Mouse (Mus musculus): Measurements from ENCODE around the gene Nedd9. TPM values are rescaled to one million over a fixed set of nuclear protein-coding genes. Genes with fewer than 3 reads are reported as not detected.

Nedd9 gene
- polyA plus RNA-seq, 1 experiment from 2014 or later, result 65.3 TPM

GRCm38 (mm10) chr13:41514918-41515317 lies 27.8 kb upstream of the Nedd9 start:
- Histone ChIP-seq H3K36me3 (ENCODE audit: control insufficient read depth, insufficient read depth, low read length) (no peaks in the 10 kb centered on the region), H3K4me1 (ENCODE audit: control insufficient read depth, insufficient read depth, low read length) (0 out of 2 replicates have a peak, but pooled peaks cover 7% of the 10 kb centered on the region), H3K27ac (ENCODE audit: low read depth, low read length) (no peak overlapping the region), H3K4me2 (ENCODE audit: low read depth) (no peak overlapping the region), H3K27me3 (ENCODE audit: control insufficient read depth, insufficient read depth, low read length) (no peaks in the 10 kb centered on the region), H3K9ac (ENCODE audit: low read length) (no peak overlapping the region), H3K9me3 (ENCODE audit: control insufficient read depth, low read length) (no peaks in the 10 kb centered on the region), H3K4me3 (ENCODE audit: low read depth, low read length) (no peak overlapping the region)
- WGBS, result 57% methylated on average over 8 of the region's 8 CpGs
- ATAC-seq (ENCODE audit: insufficient read depth, low FRiP score, low TSS enrichment) (no peak), DNase-seq (ENCODE audit: low spot score) (peak; percentile 16)

- Histone ChIP-seq H3K4me2 (ENCODE audit: low read depth) (no peak overlapping the region), H3K4me1 (ENCODE audit: control insufficient read depth, insufficient read depth, low read length) (0 out of 2 replicates have a peak, but pooled peaks cover 7% of the 10 kb centered on the region), H3K36me3 (ENCODE audit: control insufficient read depth, insufficient read depth, low read length) (no peaks in the 10 kb centered on the region), H3K4me3 (ENCODE audit: low read depth, low read length) (no peak overlapping the region), H3K9ac (ENCODE audit: low read length) (no peak overlapping the region), H3K9me3 (ENCODE audit: control insufficient read depth, low read length) (no peaks in the 10 kb centered on the region), H3K27me3 (ENCODE audit: control insufficient read depth, insufficient read depth, low read length) (no peaks in the 10 kb centered on the region), H3K27ac (ENCODE audit: low read depth, low read length) (no peak overlapping the region)
- no peak for ATAC-seq (ENCODE audit: insufficient read depth, low FRiP score, low TSS enrichment)
- DNase-seq (ENCODE audit: low spot score), result no peak
- WGBS, result 85% methylated on average over 3 of the region's 3 CpGs
Measured at GRCm38 (mm10) chr13:41513456-41513855, 26.3 kb upstream of the Nedd9 start.

GRCm38 (mm10) chr13:41512243-41512642 lies 25.1 kb upstream of the Nedd9 start:
- ATAC-seq (ENCODE audit: insufficient read depth, low FRiP score, low TSS enrichment) (no peak), DNase-seq (ENCODE audit: low spot score) (no peak)
- Histone ChIP-seq H3K4me2 (ENCODE audit: low read depth) (no peak overlapping the region), H3K9me3 (ENCODE audit: control insufficient read depth, low read length) (no peaks in the 10 kb centered on the region), H3K4me3 (ENCODE audit: low read depth, low read length) (no peak overlapping the region), H3K27ac (ENCODE audit: low read depth, low read length) (no peak overlapping the region), H3K27me3 (ENCODE audit: control insufficient read depth, insufficient read depth, low read length) (no peaks in the 10 kb centered on the region), H3K36me3 (ENCODE audit: control insufficient read depth, insufficient read depth, low read length) (no peaks in the 10 kb centered on the region), H3K9ac (ENCODE audit: low read length) (no peak overlapping the region), H3K4me1 (ENCODE audit: control insufficient read depth, insufficient read depth, low read length) (0 out of 2 replicates have a peak, but pooled peaks cover 7% of the 10 kb centered on the region)
- WGBS, result 57% methylated on average over 4 of the region's 4 CpGs

GRCm38 (mm10) chr13:41510631-41511419 lies 23.7 kb upstream of the Nedd9 start:
- Histone ChIP-seq H3K9me3 (ENCODE audit: control insufficient read depth, low read length) (no peaks in the 10 kb centered on the region), H3K9ac (ENCODE audit: low read length) (no peak overlapping the region), H3K36me3 (ENCODE audit: control insufficient read depth, insufficient read depth, low read length) (no peaks in the 10 kb centered on the region), H3K4me1 (ENCODE audit: control insufficient read depth, insufficient read depth, low read length) (0 out of 2 replicates have a peak, but pooled peaks cover 7% of the 10 kb centered on the region), H3K27me3 (ENCODE audit: control insufficient read depth, insufficient read depth, low read length) (no peaks in the 10 kb centered on the region), H3K4me2 (ENCODE audit: low read depth) (no peak overlapping the region), H3K4me3 (ENCODE audit: low read depth, low read length) (no peak overlapping the region), H3K27ac (ENCODE audit: low read depth, low read length) (no peak overlapping the region)
- no peak for ATAC-seq (ENCODE audit: insufficient read depth, low FRiP score, low TSS enrichment)
- 44% methylated on average over 7 of the region's 7 CpGs for whole genome bisulfite sequencing
- DNase-seq (ENCODE audit: low spot score), result no peak

GRCm38 (mm10) chr13:41505594-41505993 lies 18.4 kb upstream of the Nedd9 start:
- H3K9me3 ChIP-seq (ENCODE audit: control insufficient read depth, low read length), result no peaks in the 10 kb centered on the region
- no peaks in the 10 kb centered on the region for H3K36me3 ChIP-seq (ENCODE audit: control insufficient read depth, insufficient read depth, low read length)
- H3K4me1 ChIP-seq (ENCODE audit: control insufficient read depth, insufficient read depth, low read length), result 0 out of 2 replicates have a peak, but pooled peaks cover 1% of the 10 kb centered on the region
- H3K27me3 ChIP-seq (ENCODE audit: control insufficient read depth, insufficient read depth, low read length), result no peaks in the 10 kb centered on the region
- no peak overlapping the region for H3K9ac ChIP-seq (ENCODE audit: low read length)
- DNase-seq (ENCODE audit: low spot score) (no peak), ATAC-seq (ENCODE audit: insufficient read depth, low FRiP score, low TSS enrichment) (no peak)
- no peak overlapping the region for H3K4me3 ChIP-seq (ENCODE audit: low read depth, low read length)
- WGBS, result 67% methylated on average over 2 of the region's 2 CpGs
- no peak overlapping the region for H3K4me2 ChIP-seq (ENCODE audit: low read depth)
- no peak overlapping the region for H3K27ac ChIP-seq (ENCODE audit: low read depth, low read length)

- no peak overlapping the region for H3K27ac ChIP-seq (ENCODE audit: low read depth, low read length)
- H3K36me3 ChIP-seq (ENCODE audit: control insufficient read depth, insufficient read depth, low read length), result no peaks in the 10 kb centered on the region
- WGBS, result 86% methylated on average over 2 of the region's 2 CpGs
- no peaks in the 10 kb centered on the region for H3K4me1 ChIP-seq (ENCODE audit: control insufficient read depth, insufficient read depth, low read length)
- DNase-seq (ENCODE audit: low spot score) (no peak), ATAC-seq (ENCODE audit: insufficient read depth, low FRiP score, low TSS enrichment) (no peak)
- no peak overlapping the region for H3K4me3 ChIP-seq (ENCODE audit: low read depth, low read length)
- no peak overlapping the region for H3K4me2 ChIP-seq (ENCODE audit: low read depth)
- H3K27me3 ChIP-seq (ENCODE audit: control insufficient read depth, insufficient read depth, low read length), result no peaks in the 10 kb centered on the region
- H3K9me3 ChIP-seq (ENCODE audit: control insufficient read depth, low read length), result no peaks in the 10 kb centered on the region
- H3K9ac ChIP-seq (ENCODE audit: low read length), result no peak overlapping the region
Measured at GRCm38 (mm10) chr13:41504997-41505396, 17.8 kb upstream of the Nedd9 start.

- H3K4me2 ChIP-seq (ENCODE audit: low read depth), result no peak overlapping the region
- ATAC-seq (ENCODE audit: insufficient read depth, low FRiP score, low TSS enrichment), result no peak
- H3K4me3 ChIP-seq (ENCODE audit: low read depth, low read length), result no peak overlapping the region
- no peak for DNase-seq (ENCODE audit: low spot score)
- H3K9ac ChIP-seq (ENCODE audit: low read length), result no peak overlapping the region
- H3K9me3 ChIP-seq (ENCODE audit: control insufficient read depth, low read length), result no peaks in the 10 kb centered on the region
- H3K27ac ChIP-seq (ENCODE audit: low read depth, low read length), result no peak overlapping the region
- H3K36me3 ChIP-seq (ENCODE audit: control insufficient read depth, insufficient read depth, low read length), result no peaks in the 10 kb centered on the region
- 86% methylated on average over 2 of the region's 2 CpGs for WGBS
- no peaks in the 10 kb centered on the region for H3K27me3 ChIP-seq (ENCODE audit: control insufficient read depth, insufficient read depth, low read length)
- H3K4me1 ChIP-seq (ENCODE audit: control insufficient read depth, insufficient read depth, low read length), result no peaks in the 10 kb centered on the region
Measured at GRCm38 (mm10) chr13:41504448-41504847, 17.3 kb upstream of the Nedd9 start.

- Histone ChIP-seq H3K9ac (ENCODE audit: low read length) (no peak overlapping the region), H3K4me2 (ENCODE audit: low read depth) (no peak overlapping the region), H3K36me3 (ENCODE audit: control insufficient read depth, insufficient read depth, low read length) (no peaks in the 10 kb centered on the region), H3K4me3 (ENCODE audit: low read depth, low read length) (no peak overlapping the region), H3K4me1 (ENCODE audit: control insufficient read depth, insufficient read depth, low read length) (no peaks in the 10 kb centered on the region), H3K27ac (ENCODE audit: low read depth, low read length) (no peak overlapping the region), H3K27me3 (ENCODE audit: control insufficient read depth, insufficient read depth, low read length) (no peaks in the 10 kb centered on the region), H3K9me3 (ENCODE audit: control insufficient read depth, low read length) (no peaks in the 10 kb centered on the region)
- WGBS, result 81% methylated on average over 2 of the region's 2 CpGs
- DNase-seq (ENCODE audit: low spot score) (no peak), ATAC-seq (ENCODE audit: insufficient read depth, low FRiP score, low TSS enrichment) (no peak)
Measured at GRCm38 (mm10) chr13:41502917-41503301, 15.7 kb upstream of the Nedd9 start.
